Mouse (Mus musculus) frontal cortex, postnatal 14 days (tissue): ENCODE measurements at regions not wholly inside any gene's neighbourhood (a gene's known extent, or its start where the extent isn't known, plus 50 kb on each side); places are given as distances from the start of the nearest gene placed in this dataset.
A peak's percentile ranks its signal among the peaks of the same experiment; 100 is the strongest.

ENCODE experiments used
- DNase-seq, 2 experiments: peaks; one replicate each; pipeline ENCODE4 v3.0.0; 2022; ENCODE audit warnings: low spot score in 2 of 2

- DNase-seq: no peak
Observed at GRCm38 (mm10) chr2:108584799-108585198, 695.7 kb upstream of the Kif18a start.

- no peak for DNase-seq
Observed at GRCm38 (mm10) chr2:108593555-108593954, 687.0 kb upstream of the Kif18a start.

GRCm38 (mm10) chr2:108600346-108600745, 680.2 kb upstream of the Kif18a start:
- no peak for DNase-seq

GRCm38 (mm10) chr2:108619580-108619979, 661.0 kb upstream of the Kif18a start:
- no peak for DNase-seq

GRCm38 (mm10) chr2:108622367-108623162, 658.0 kb upstream of the Kif18a start:
- no peak for DNase-seq

- no peak for DNase-seq
Observed at GRCm38 (mm10) chr2:108635644-108636043, 644.9 kb upstream of the Kif18a start.

GRCm38 (mm10) chr2:108660697-108661388, 619.7 kb upstream of the Kif18a start:
- no peak for DNase-seq

GRCm38 (mm10) chr2:108677777-108678380, 602.7 kb upstream of the Kif18a start:
- DNase-seq: no peak

- no peak for DNase-seq
Observed at GRCm38 (mm10) chr2:108681574-108681973, 599.0 kb upstream of the Kif18a start.

GRCm38 (mm10) chr2:108686019-108686743, 594.4 kb upstream of the Kif18a start:
- DNase-seq: no peak

GRCm38 (mm10) chr2:108690091-108690490, 590.4 kb upstream of the Kif18a start:
- peak in 1 of 2 experiments; percentile 27 for DNase-seq

GRCm38 (mm10) chr2:108691156-108692007, 589.2 kb upstream of the Kif18a start:
- no peak for DNase-seq

GRCm38 (mm10) chr2:108701308-108701707, 579.2 kb upstream of the Kif18a start:
- DNase-seq: no peak

GRCm38 (mm10) chr2:108707856-108708855, 572.4 kb upstream of the Kif18a start:
- DNase-seq: no peak

GRCm38 (mm10) chr2:108742079-108742478, 538.5 kb upstream of the Kif18a start:
- no peak for DNase-seq

GRCm38 (mm10) chr2:108743511-108743910, 537.0 kb upstream of the Kif18a start:
- DNase-seq: no peak

GRCm38 (mm10) chr2:108744797-108745196, 535.7 kb upstream of the Kif18a start:
- DNase-seq: no peak

GRCm38 (mm10) chr2:108753494-108754225, 526.9 kb upstream of the Kif18a start:
- DNase-seq: no peak

GRCm38 (mm10) chr2:108755821-108756220, 524.7 kb upstream of the Kif18a start:
- DNase-seq: no peak
